18 mouse cellular contexts compared by ENCODE assay signal in genomic region chr5:102550870-102551637, GRCm38 (mm10).
DNase-seq lines count a peak whose midpoint lies in the region; ATAC-seq and TF ChIP-seq lines count a peak whose summit lies in the region.
"Had no signal": no experiment of that assay in that cellular context is flagged by ENCODE, and none has a peak within 500 bp of the region (broad histone marks: within the 10 kb centered on the region; RNA-seq: fewer than 3 reads in every experiment).

No protein-coding gene starts in this region.

- no peak for TF ChIP-seq CTCF in kidney, postnatal 0 days (IDR thresholded peaks at IDR 0.05; ENCODE audit: low read depth)

- no peak for TF ChIP-seq POLR2A in limb, embryonic 14.5 days (IDR thresholded peaks at IDR 0.05; ENCODE audit: borderline replicate concordance, extremely low read depth, insufficient read depth, insufficient read length)

- no peak for ATAC-seq in kidney, postnatal 0 days (replicated peaks; ENCODE audit: low FRiP score, low read depth)
- ATAC-seq in common myeloid progenitor, adult 5-6 weeks (replicated peaks; ENCODE audit: low read depth, poor library complexity, severe bottlenecking) = 0 out of 2 replicates have a peak, but pooled peaks have one; percentile 39
- ATAC-seq in limb, embryonic 14.5 days (ENCODE audit: low FRiP score, low read depth) = peak; percentile 47; the same call in 1 of the 2 replicates
- ATAC-seq in hindbrain, embryonic 16.5 days = no peak
- ATAC-seq: forebrain, embryonic 16.5 days; intestine, embryonic 16.5 days had no signal

- no peak overlapping the region for H3K4me3 ChIP-seq in kidney, postnatal 0 days (replicated peaks; ENCODE audit: low read depth, low read length)
- no peak overlapping the region for H3K4me3 ChIP-seq in limb, embryonic 14.5 days (replicated peaks; ENCODE audit: low read length)
- H3K4me3 ChIP-seq in hindbrain, embryonic 16.5 days (ENCODE audit: low read length) = no peak overlapping the region
- H3K4me3 ChIP-seq: hindbrain, embryonic 12.5 days; layer of hippocampus, adult 2 months; stomach, embryonic 15.5 days had no signal

- no peak overlapping the region for H3K4me2 ChIP-seq in kidney, postnatal 0 days (ENCODE audit: low read length)
- peak overlapping the region; percentile 18; the same call in 1 of the 2 replicates for H3K4me2 ChIP-seq in limb, embryonic 14.5 days (replicated peaks; ENCODE audit: low read depth, low read length, severe bottlenecking)
- H3K4me2 ChIP-seq in hindbrain, embryonic 16.5 days (ENCODE audit: low read length) = no peak overlapping the region
- H3K4me2 ChIP-seq: hindbrain, embryonic 12.5 days; stomach, embryonic 15.5 days had no signal

- peak; percentile 15 for DNase-seq in kidney, postnatal 0 days (ENCODE audit: low spot score)
- no peak for DNase-seq in kidney, postnatal 10 days
- DNase-seq in forelimb bud, embryonic 11.5 days (ENCODE audit: low read depth, low spot score) = peak; percentile 65
- DNase-seq in limb, embryonic 14.5 days (ENCODE audit: low spot score) = no peak
- DNase-seq in thymus, postnatal 25 days = no peak
- no peak for DNase-seq in left cerebral cortex, postnatal 10 days (ENCODE audit: extremely low spot score in 1 of 2, low spot score in 2 of 2)
- DNase-seq: adrenal gland, postnatal 10 days; cerebellum, adult 18-20 months; spleen, adult 18-20 months; thymus, adult 2 months had no signal

- H3K36me3 ChIP-seq in kidney, postnatal 0 days (ENCODE audit: insufficient read depth, low read length) = no peaks in the 10 kb centered on the region
- H3K36me3 ChIP-seq in limb, embryonic 14.5 days (ENCODE audit: control insufficient read depth, insufficient read depth, low read length) = no peaks in the 10 kb centered on the region
- no peaks in the 10 kb centered on the region for H3K36me3 ChIP-seq in hindbrain, embryonic 16.5 days (ENCODE audit: control insufficient read depth, insufficient read depth, low read length)
- H3K36me3 ChIP-seq: hindbrain, embryonic 12.5 days; stomach, embryonic 15.5 days had no signal

- H3K27ac ChIP-seq in kidney, postnatal 0 days = no peak overlapping the region
- peak overlapping the region; percentile 41; the same call in 1 of the 2 replicates for H3K27ac ChIP-seq in limb, embryonic 14.5 days (replicated peaks; ENCODE audit: low read depth, low read length)
- no peak overlapping the region for H3K27ac ChIP-seq in hindbrain, embryonic 16.5 days (ENCODE audit: low read depth, low read length)
- H3K27ac ChIP-seq: hindbrain, embryonic 12.5 days; layer of hippocampus, adult 2 months; liver, embryonic 14.5 days; stomach, embryonic 15.5 days had no signal

- no peaks in the 10 kb centered on the region for H3K4me1 ChIP-seq in kidney, postnatal 0 days (replicated peaks; ENCODE audit: insufficient read depth, low read length)
- H3K4me1 ChIP-seq in limb, embryonic 14.5 days (ENCODE audit: control insufficient read depth, insufficient read depth, low read length) = peaks cover 17% of the 10 kb centered on the region
- H3K4me1 ChIP-seq in hindbrain, embryonic 16.5 days (ENCODE audit: control insufficient read depth, insufficient read depth, low read depth, low read length) = no peaks in the 10 kb centered on the region
- H3K4me1 ChIP-seq: hindbrain, embryonic 12.5 days; stomach, embryonic 15.5 days had no signal

- H3K9me3 ChIP-seq in kidney, postnatal 0 days (replicated peaks; ENCODE audit: low read length) = no peaks in the 10 kb centered on the region
- H3K9me3 ChIP-seq in limb, embryonic 14.5 days (ENCODE audit: control insufficient read depth, low read length) = no peaks in the 10 kb centered on the region
- no peaks in the 10 kb centered on the region for H3K9me3 ChIP-seq in hindbrain, embryonic 16.5 days (ENCODE audit: control insufficient read depth, low read length)
- H3K9me3 ChIP-seq: hindbrain, embryonic 12.5 days; stomach, embryonic 15.5 days had no signal

- intact Hi-C loops in left cerebral cortex, postnatal 10 days (cut with DNase I) = no loop called here

- 38% methylated on average over 11 of the region's 11 CpGs for WGBS in kidney, postnatal 0 days
- 10% methylated on average over 11 of the region's 11 CpGs for WGBS in limb, embryonic 14.5 days
- 61% methylated on average over 11 of the region's 11 CpGs for whole genome bisulfite sequencing in hindbrain, embryonic 16.5 days

- no peaks in the 10 kb centered on the region for H3K27me3 ChIP-seq in kidney, postnatal 0 days (ENCODE audit: insufficient read depth, low read length)
- no peaks in the 10 kb centered on the region for H3K27me3 ChIP-seq in limb, embryonic 14.5 days (ENCODE audit: control insufficient read depth, insufficient read depth, low read length)
- no peaks in the 10 kb centered on the region for H3K27me3 ChIP-seq in hindbrain, embryonic 16.5 days (replicated peaks; ENCODE audit: control insufficient read depth, insufficient read depth, low read length)
- H3K27me3 ChIP-seq: hindbrain, embryonic 12.5 days; stomach, embryonic 15.5 days had no signal

- H3K9ac ChIP-seq in kidney, postnatal 0 days (ENCODE audit: low read depth, low read length) = no peak overlapping the region
- no peak overlapping the region for H3K9ac ChIP-seq in limb, embryonic 14.5 days (ENCODE audit: low read depth, low read length, severe bottlenecking)
- H3K9ac ChIP-seq in hindbrain, embryonic 16.5 days (ENCODE audit: low read depth, low read length) = no peak overlapping the region
- H3K9ac ChIP-seq: hindbrain, embryonic 12.5 days; liver, embryonic 14.5 days; stomach, embryonic 15.5 days had no signal

Comparison
In these comparisons a context has a peak if more than half of its experiments do, and no peak if none do; other contexts are left out.
1. DNase-seq: peak in kidney, postnatal 0 days (single experiment) and forelimb bud, embryonic 11.5 days (single experiment); none in kidney, postnatal 10 days (single experiment), limb, embryonic 14.5 days (single experiment), thymus, postnatal 25 days (single experiment) and left cerebral cortex, postnatal 10 days (0 of 2).
2. ATAC-seq: peak in common myeloid progenitor, adult 5-6 weeks (single experiment) and limb, embryonic 14.5 days (single experiment); none in kidney, postnatal 0 days (single experiment) and hindbrain, embryonic 16.5 days (single experiment).